Mouse (Mus musculus): ENCODE data around the gene Ebf1. TPM values are rescaled to one million over a fixed set of nuclear protein-coding genes. Genes with fewer than 3 reads are reported as not detected.
"Not testable (repeated sequence)": the region's sequence is repeated elsewhere in the genome, so short reads cannot be mapped to it uniquely, and the experiment has no call there.

Ebf1 gene
- 2.8 and 4.3 TPM in 2 replicates for polyA plus RNA-seq (2012; rRNA removed)

DNA sequence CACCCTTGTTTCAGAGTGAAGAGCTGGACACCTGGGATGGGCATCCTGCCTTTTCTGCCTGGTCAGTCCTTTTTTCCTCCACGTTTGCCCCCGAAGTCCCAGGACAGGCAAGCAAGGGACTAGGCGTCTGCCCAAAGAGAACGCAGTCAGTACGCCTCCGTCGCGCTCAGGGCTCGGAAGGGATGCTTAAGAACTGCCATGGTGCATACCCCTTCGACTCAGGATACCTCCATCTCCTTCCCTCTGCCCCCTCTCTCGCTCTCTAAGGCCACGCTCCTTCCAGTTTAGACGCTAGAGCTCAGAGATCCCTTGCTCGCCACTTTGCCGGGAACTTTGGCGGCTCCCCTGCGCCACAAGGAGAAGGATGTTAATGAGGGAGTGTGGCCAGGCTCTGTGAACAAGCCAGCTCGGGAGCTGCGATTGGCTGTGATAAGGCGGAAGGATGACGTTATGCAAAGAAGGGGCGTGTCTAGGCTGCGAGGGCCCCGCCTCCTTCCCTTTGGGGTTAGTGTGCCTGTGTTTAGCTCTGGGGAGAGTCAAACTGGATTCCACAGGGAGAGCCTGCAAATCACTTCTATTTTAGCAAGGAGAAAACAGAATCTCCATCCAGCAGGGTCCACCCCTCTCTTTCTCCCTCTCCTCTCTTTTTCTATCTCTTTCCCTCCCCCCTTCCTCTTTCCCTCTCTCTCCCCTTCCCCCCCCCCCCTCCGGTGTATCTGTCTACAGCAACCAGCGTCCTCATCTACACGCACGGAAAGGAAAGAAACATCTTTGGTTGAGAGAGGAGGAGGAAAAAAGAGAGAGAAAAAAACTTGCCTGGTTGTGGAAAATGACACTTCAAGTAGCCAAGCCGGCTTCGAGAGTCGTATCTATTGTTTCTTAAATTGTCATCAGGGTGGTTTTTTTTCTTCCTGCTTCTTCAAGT lies at the start of gene Ebf1:
Ebf1 (plus strand) TSS at position 530 of the 925 bp plus-strand sequence.
- peak; percentile 19 for DNase-seq (ENCODE audit: low read depth, low spot score)
- 2% methylated on average over 31 of the region's 31 CpGs for WGBS

GRCm38 (mm10) chr11:44570336-44570735 lies 46.8 kb upstream of the Ebf1 start:
- WGBS, result 71% methylated on average over 4 of the region's 4 CpGs
- not testable (repeated sequence) for DNase-seq (ENCODE audit: low read depth, low spot score)

DNA sequence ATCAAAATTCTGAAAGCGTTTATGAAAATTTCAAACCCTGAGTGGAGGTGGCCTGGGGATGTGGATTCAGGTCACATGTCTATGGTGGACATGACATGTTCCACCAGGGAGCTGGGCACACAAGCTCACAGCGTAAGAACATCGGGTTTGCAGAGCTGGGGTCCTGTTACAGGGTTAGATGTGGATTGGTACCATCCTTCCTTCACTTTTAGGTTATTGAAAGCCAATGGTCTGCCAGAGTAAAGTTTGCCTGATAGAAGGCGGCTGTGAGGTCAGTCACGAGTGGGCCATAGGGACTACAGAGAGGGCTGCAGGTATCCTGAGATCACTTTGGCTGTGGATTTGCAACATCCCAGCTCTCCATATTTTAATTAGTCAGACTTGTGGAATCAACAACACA lies 44.3 kb upstream of the Ebf1 start:
- WGBS, result 95% methylated on average over 5 of the region's 5 CpGs
- no peak for DNase-seq (ENCODE audit: low read depth, low spot score)

GRCm38 (mm10) chr11:44573396-44573795 lies 43.7 kb upstream of the Ebf1 start:
- 52% methylated on average over 3 of the region's 3 CpGs for WGBS
- DNase-seq (ENCODE audit: low read depth, low spot score), result no peak

GRCm38 (mm10) chr11:44574391-44574790 lies 42.7 kb upstream of the Ebf1 start:
- DNase-seq (ENCODE audit: low read depth, low spot score), result no peak
- WGBS, result 94% methylated on average over 8 of the region's 8 CpGs

DNA sequence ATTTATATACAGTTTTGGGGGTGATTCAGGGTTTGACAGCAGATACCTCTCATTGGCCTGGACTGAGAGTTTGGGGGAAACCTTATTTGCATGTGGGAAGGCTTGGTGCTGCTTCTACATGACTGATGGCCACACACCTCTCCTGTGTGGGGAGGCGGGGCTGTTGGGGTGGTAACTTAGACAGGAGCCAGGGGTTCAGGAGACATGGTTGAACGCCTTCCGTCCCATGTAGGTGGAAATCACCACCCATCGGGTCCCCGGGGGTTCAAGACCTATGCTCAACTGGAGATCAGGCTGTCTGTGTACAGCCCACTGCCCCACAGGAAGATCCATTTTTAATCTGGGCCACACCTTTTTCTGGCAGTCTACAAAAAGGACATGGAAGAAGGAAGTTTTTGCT lies 42.3 kb upstream of the Ebf1 start:
- no peak for DNase-seq (ENCODE audit: low read depth, low spot score)
- WGBS, result 89% methylated on average over 5 of the region's 5 CpGs

- 56% methylated on average over 9 of the region's 9 CpGs for WGBS
- no peak for DNase-seq (ENCODE audit: low read depth, low spot score)
Observed at GRCm38 (mm10) chr11:44577911-44578310, 39.2 kb upstream of the Ebf1 start.

DNA sequence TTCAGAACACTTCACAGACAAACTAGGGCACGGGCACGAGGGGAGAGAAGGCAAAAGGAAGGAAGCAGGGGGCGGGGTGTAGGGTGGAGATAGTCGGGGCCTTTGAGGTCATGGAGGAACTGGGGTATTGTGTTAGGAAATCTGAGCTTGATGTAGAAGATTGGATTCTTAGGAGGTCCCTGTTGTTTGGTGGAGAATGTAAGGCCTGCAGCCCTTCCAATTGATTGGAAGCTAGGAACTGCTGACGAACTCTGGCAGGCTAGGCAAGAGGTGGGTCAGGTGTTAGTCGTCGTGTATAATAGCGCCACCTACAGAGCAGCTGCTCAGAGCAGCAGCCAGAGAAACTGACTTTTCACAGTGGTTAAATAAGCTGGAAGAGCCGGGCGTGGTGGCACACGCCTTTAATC lies 35.8 kb upstream of the Ebf1 start:
- 9% methylated on average over 11 of the region's 11 CpGs for WGBS
- peak; percentile 51 for DNase-seq (ENCODE audit: low read depth, low spot score)

- DNase-seq (ENCODE audit: low read depth, low spot score), result peak; percentile 55
Observed at GRCm38 (mm10) chr11:44586047-44586696, 30.9 kb upstream of the Ebf1 start.

GRCm38 (mm10) chr11:44593016-44593415 lies 24.1 kb upstream of the Ebf1 start:
- DNase-seq (ENCODE audit: low read depth, low spot score), result no peak
- WGBS, result 85% methylated on average over 6 of the region's 6 CpGs

More at GRCm38 (mm10) chr11:44586047-44586696, 30.9 kb upstream of the Ebf1 start:
- 10% methylated on average over 3 of the region's 3 CpGs for WGBS

- 71% methylated on average over 3 of the region's 3 CpGs for WGBS
- no peak for DNase-seq (ENCODE audit: low read depth, low spot score)
Observed at GRCm38 (mm10) chr11:44594768-44595167, 22.3 kb upstream of the Ebf1 start.

- WGBS, result 77% methylated on average over 8 of the region's 8 CpGs
- no peak for DNase-seq (ENCODE audit: low read depth, low spot score)
Observed at GRCm38 (mm10) chr11:44606881-44607280, 10.2 kb upstream of the Ebf1 start.

GRCm38 (mm10) chr11:44608646-44609045 lies 8.5 kb upstream of the Ebf1 start:
- no peak for DNase-seq (ENCODE audit: low read depth, low spot score)
- 77% methylated on average over 11 of the region's 11 CpGs for WGBS

DNA sequence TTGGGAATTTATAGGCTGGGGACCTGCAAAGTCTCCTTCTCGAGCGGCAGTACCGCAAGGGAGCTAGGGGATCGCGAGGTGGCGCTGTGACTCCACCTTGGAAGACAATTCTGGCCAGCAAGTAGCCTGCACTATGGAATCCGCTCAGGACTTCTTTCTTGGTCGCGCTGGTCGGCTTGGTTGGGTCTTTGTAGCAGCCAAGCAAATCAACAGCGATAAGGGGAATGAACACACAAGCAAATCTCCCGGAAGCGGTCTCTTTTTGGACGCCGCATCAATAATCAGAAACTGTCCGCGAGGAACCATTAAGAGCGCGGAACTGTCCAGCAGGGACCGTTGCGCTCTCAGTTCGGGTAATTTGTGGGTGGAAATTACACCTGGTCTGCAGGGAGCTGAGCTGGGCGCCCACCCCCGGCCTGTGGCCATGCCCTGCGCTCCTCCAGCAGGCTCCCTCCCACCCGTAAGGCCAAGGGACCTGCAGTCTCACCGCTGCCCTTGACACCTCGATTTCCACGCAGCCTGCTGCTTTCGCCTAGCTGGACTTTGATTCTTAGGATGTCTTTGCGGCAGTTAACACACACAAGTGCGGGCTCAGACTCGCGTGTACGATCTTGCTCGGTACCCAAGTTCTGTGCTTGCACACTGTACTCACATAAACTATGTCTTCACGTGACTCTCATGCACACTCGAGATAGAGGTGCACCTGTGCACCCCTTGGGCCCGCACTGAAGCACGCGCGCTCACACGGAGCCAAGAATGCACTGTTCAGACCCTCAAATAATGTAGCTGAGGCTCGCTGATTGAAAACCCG lies 5.9 kb upstream of the Ebf1 start:
- WGBS, result 2% methylated on average over 45 of the region's 45 CpGs
- DNase-seq (ENCODE audit: low read depth, low spot score), result peak; percentile 42

DNA sequence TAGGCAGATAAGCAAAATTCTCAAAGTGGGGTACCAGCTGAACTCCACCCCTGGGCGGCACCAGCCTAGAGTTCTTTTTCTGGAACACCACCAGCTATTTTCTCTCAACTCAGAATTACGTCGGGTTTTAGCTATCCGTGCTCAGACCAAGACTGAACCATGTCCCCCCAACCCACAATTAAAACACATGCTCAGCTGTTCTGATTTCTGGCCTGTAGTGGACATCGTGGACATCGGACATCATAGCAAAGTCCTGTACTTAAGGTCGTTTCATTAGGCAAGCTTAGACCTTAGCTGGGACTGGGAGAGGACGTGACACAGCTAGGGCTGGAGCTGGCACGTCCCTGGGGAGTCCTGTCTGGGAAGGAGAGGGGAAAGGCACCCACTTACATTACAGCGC lies 5.0 kb upstream of the Ebf1 start:
- DNase-seq (ENCODE audit: low read depth, low spot score), result no peak
- WGBS, result 10% methylated on average over 10 of the region's 10 CpGs

DNA sequence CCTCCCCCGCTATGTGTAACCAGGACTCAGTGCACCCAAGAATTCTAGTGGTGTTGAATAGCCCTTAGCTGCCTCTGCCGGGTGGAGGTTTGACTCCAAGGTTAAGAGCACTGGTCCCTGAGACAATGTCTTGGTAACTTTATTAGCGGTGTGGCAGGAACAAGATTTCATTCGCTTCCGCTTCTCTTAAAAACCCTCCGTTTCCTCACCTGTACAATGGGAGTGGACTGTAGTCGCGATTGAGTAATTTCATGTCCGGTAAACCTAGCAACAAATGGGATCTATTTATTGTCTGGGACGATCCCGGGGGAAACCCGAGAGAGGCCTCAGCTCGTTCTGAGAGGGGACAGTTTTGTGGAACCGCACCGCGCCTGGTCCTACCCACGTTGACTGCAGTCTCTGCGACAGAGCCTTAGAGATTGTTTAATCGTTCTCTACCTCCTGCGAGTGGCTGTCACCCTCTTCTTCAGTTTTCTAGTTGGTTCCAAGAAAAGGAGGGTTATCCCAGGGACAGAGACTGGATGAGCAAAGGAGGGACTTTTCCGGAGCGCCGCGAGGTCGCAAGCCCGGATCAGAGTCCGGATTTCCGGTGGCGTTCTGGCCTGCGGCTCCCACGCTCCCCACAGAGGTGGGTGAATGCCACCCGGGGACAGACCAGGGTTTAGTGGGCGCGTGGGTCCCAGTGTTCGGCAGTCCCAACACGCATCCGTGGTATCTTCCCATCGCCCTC lies 4.3 kb upstream of the Ebf1 start:
- no peak for DNase-seq (ENCODE audit: low read depth, low spot score)
- WGBS, result 8% methylated on average over 38 of the region's 38 CpGs

- DNase-seq (ENCODE audit: low read depth, low spot score), result no peak
- 15% methylated on average over 14 of the region's 14 CpGs for WGBS
Observed at GRCm38 (mm10) chr11:44613411-44614180, 3.5 kb upstream of the Ebf1 start.

GRCm38 (mm10) chr11:44616078-44616787 lies 884 bp upstream of the Ebf1 start:
- 16% methylated on average over 18 of the region's 18 CpGs for WGBS
- DNase-seq (ENCODE audit: low read depth, low spot score), result no peak

Data from large intestine, adult 2 months (tissue).